Mouse (Mus musculus) ovary, postnatal 36 days (tissue): ENCODE data around the gene Unc5a.

Source experiments
- DNase-seq: peaks from one replicate; pipeline ENCODE4 v3.0.0; 2022; ENCODE audit warnings: low spot score, mixed read lengths

Unc5a gene

GRCm38 (mm10) chr13:55002090-55002489 is 52.9 kb downstream of the Unc5a start:
- DNase-seq, result no peak

DNA sequence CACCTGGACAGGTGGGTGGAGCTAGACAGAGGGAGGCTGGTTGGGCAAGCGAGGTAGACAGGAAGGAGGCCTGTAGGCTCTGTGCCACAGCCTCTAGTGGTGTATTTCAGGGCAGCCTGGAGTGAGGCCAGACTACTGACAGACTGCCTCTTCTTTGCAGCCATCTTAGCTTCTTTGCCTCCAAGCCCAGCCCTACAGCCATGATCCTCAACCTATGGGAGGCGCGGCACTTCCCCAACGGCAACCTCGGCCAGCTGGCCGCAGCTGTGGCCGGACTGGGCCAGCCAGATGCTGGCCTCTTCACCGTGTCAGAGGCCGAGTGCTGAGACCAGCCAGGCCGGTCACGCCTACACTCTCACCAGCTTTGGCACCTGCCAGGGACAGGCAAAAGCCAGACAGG is 55.4 kb downstream of the Unc5a start:
- peak; percentile 19 for DNase-seq

GRCm38 (mm10) chr13:55005691-55006414 is 56.6 kb downstream of the Unc5a start:
- no peak for DNase-seq

DNA sequence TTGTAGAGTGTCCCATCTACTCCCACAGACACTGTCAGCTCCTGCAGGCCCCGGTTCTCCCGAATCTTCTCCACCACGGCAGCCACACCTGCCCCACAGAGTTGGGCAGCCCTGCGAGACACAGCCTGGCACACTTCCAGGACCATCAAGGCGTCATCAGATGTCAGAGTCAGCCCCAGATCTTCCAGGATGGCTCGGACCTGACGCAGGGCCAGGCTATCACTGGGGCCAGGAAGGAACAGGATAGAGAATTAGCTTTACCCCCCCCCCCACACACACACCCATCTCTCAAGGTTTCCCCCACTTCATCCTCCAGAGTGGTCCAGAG is 57.2 kb downstream of the Unc5a start:
- DNase-seq, result no peak

DNA sequence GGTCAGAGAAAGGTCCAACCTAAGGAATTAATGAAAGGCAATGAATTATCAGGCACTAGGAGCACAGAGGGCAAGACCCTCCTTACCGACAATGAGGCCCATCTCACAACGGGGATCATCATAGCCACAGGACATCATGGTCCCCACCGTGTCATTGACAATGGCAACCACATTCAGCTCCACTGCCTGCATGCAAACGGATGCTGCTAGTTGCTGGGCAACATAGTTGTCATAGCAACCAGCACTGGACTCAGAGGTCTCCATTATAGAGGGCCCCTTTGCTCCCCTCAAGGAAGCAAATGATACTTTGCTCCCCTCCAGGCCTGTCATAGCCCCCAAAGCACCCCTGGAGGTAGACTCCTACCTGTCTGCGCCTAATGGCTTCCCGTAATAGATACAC is 59.4 kb downstream of the Unc5a start:
- DNase-seq, result no peak

GRCm38 (mm10) chr13:55011103-55011502 is 61.9 kb downstream of the Unc5a start:
- DNase-seq, result no peak

DNA sequence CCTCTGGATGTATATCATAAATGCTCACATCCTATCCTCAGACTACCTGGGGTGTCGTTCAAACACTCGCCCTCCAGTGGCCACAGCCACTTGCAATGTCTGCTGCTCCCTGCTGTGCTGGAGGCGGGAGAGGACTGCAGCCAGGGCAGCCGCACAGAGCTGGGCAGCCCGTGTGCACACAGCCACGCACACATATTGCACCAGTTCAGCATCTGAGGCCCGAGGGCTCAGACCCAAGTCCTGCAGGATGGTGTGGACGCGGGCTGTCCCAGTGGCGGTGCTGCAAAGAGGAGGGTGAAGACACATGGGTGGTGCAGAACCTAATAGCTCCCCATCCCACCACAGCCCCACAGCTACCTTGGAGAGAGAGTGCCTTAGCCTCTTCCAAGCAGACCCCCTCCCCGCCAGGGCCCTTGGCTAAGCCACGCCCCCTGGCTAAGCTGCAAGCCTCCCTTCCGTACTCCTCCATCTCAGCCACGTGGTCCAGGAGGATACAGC is 62.8 kb downstream of the Unc5a start:
- no peak for DNase-seq

- no peak for DNase-seq
Measured at GRCm38 (mm10) chr13:55013702-55014344, 64.6 kb downstream of the Unc5a start.

DNA sequence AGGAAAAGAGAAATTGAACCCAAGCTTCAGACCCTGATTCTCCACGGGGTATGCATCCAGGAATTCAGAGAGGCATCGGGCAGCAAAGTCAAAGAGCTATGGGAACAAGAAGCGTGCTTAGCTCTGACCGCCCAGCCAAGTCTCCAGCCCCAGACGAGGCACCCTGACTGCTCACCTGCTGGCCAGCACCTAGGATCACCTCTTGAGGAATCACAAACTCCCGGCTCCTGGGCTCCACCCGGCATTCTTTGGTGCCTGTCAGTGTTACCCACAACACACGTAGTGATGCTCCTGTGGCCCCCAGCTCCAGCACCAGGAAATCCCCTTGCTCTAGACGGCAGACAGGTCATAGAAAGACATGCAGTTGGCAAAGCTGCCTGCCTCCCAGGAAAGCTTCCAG is 65.2 kb downstream of the Unc5a start:
- no peak for DNase-seq

GRCm38 (mm10) chr13:55017154-55017897 is 68.1 kb downstream of the Unc5a start:
- DNase-seq, result no peak

- no peak for DNase-seq
Measured at GRCm38 (mm10) chr13:55017898-55018599, 68.8 kb downstream of the Unc5a start.

GRCm38 (mm10) chr13:55018700-55019099 is 69.5 kb downstream of the Unc5a start:
- DNase-seq, result no peak

DNA sequence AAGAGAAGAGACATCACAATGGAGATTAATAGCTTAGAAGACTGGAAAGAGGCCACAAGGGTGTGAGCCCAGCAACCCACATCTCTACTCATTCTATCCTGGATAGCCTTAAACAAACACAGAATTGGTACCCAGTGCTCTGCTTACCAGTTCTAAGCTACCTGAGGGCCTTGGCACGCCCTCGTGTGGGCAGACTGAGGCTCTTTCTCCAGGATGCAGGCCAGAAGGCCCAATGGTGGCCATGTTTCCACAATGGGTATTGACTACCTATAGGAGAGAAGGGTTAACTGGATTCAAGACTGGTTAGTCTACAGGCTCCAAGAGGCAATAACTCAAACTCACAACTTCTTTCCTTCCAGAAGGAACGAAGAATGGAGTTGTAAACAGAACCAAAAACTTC is 70.0 kb downstream of the Unc5a start:
- no peak for DNase-seq

- DNase-seq, result no peak
Measured at GRCm38 (mm10) chr13:55020051-55020450, 70.8 kb downstream of the Unc5a start.

- DNase-seq, result no peak
Measured at GRCm38 (mm10) chr13:55021194-55021779, 72.1 kb downstream of the Unc5a start, which contains the start of gene Hk3. Gene Hk3, minus strand, starts transcription at chr13:55021385.

GRCm38 (mm10) chr13:55022256-55022655 is 73.0 kb downstream of the Unc5a start:
- no peak for DNase-seq

- DNase-seq, result no peak
Measured at GRCm38 (mm10) chr13:55022715-55023114, 73.5 kb downstream of the Unc5a start.

DNA sequence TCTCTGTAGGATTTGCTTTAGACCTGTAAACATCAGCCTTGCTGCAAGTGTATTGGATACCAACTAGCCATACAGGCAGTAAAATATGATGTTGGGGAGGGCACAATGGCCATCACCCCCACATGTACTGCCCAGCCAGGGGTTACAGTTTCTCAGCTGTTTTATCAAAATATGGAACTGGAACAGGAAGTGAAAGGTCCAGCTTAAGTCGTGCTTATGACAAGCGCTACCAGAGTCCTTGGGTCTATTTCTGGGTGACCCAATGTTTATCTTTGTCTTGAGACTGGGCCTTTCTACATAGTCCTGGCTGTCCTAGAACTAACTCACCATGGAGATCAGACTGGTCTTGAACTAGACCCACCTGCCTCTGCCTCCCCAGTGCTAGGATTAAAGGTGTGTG is 75.0 kb downstream of the Unc5a start:
- no peak for DNase-seq

DNA sequence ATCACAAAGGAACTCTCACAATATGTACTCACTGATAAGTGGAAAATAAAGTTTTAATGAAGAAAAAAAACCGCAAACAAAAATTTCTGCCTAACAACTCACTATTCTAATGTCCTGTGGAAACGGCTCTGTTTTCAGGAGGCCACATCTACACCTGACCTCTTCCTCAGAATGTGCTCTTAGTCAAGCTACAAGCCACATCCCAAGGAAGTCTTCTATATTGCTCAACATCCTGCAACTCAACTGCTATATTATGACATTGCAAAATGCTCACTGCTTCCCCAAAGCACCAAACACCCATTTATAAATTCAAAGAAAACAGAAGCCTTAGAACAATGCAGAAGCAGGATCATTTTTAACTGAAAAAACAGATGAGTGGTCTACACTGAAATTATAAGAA is 90.8 kb downstream of the Unc5a start:
- no peak for DNase-seq

DNA sequence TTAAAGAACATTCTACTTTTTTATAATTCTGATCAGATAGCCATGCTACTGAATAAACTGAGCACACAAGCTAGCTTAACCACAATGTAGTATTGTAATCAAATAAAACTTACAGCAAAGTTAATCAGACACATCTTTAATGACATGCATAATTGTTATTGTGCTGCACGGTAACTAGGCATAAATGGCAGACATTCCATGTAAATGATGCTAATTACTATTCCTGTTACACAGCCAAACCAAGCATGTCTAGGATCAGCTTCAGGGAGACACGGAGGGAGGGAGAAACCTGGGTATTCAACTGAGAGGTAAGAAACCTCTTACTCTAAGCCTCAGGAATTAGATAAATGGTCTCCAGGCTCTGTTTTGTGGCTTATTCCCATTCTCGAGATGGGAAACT is 98.5 kb downstream of the Unc5a start:
- no peak for DNase-seq
